Mouse (Mus musculus) liver, embryonic 14.5 days (tissue): ENCODE results near the gene Tmem80. TPM values are rescaled to one million over a fixed set of nuclear protein-coding genes. Genes with fewer than 3 reads are reported as not detected.

Experiments
- ATAC-seq: fragments of 200-750 bp; cut with Nextera tagmentation; 2 replicates; pipeline ENCODE4 v1.8.0; 2017; ENCODE audit warnings: moderate number of reproducible peaks, mild to moderate bottlenecking, moderate library complexity; ENCODE audit not compliant: insufficient read depth
- DNase-seq, 3 experiments: peaks; one replicate each; pipeline ENCODE4 v3.0.0-alpha.2; 2012 to 2013; ENCODE audit warnings: low read depth in 3 of 3, low spot score in 3 of 3
- H3K27ac ChIP-seq: fragments of 300-500 bp; sonication (generic); 2 replicates; pipeline ENCODE4 v1.5.1; 2014; ENCODE audit warnings: moderate library complexity, mild to moderate bottlenecking, control low read depth, inconsistent platforms
- H3K27me3 ChIP-seq: fragments of 300-500 bp; sonication (generic); 2 replicates; pipeline ENCODE4 v1.6.1; 2014; ENCODE audit warnings: mild to moderate bottlenecking, low read length, moderate library complexity; ENCODE audit not compliant: control insufficient read depth, insufficient read depth
- H3K36me3 ChIP-seq: fragments of 300-500 bp; sonication (generic); replicated peaks from 2 replicates; pipeline ENCODE4 v1.6.1; 2014; ENCODE audit warnings: low read depth; ENCODE audit not compliant: control insufficient read depth, insufficient read depth
- H3K4me1 ChIP-seq, 2 experiments: fragments of 200-500 bp in 1 of 2; fragments of 300-500 bp in 1 of 2; sonication (generic) in 1 of 2; replicated peaks; 2 replicates each; pipeline ENCODE4 v1.6.1; 2012 to 2014; ENCODE audit warnings: antibody characterized with exemption in 1 of 2, inconsistent platforms in 1 of 2, low read length in 1 of 2; ENCODE audit not compliant: control insufficient read depth in 2 of 2, insufficient read depth in 2 of 2
- H3K4me2 ChIP-seq: fragments of 300-500 bp; sonication (generic); 2 replicates; pipeline ENCODE4 v1.6.1; 2014; ENCODE audit warnings: low read depth, mild to moderate bottlenecking, control low read depth, moderate library complexity
- H3K4me3 ChIP-seq, 2 experiments: fragments of 200-500 bp in 1 of 2; fragments of 300-500 bp in 1 of 2; sonication (generic) in 1 of 2; 2 replicates each; pipeline ENCODE4 v1.5.1; 2012 to 2014; ENCODE audit warnings: low read depth in 2 of 2, low read length in 2 of 2, mild to moderate bottlenecking in 2 of 2, control low read depth in 1 of 2, inconsistent platforms in 1 of 2, moderate library complexity in 1 of 2; ENCODE audit not compliant: insufficient read depth in 1 of 2
- H3K9ac ChIP-seq: fragments of 300-500 bp; sonication (generic); replicated peaks from 2 replicates; pipeline ENCODE4 v1.6.1; 2014; ENCODE audit warnings: mild to moderate bottlenecking, control low read depth, moderate library complexity
- H3K9me3 ChIP-seq: fragments of 300-500 bp; sonication (generic); 2 replicates; pipeline ENCODE4 v1.6.1; 2016; ENCODE audit warnings: low read length, mixed read lengths; ENCODE audit not compliant: control insufficient read depth
- CTCF ChIP-seq: IDR thresholded peaks from 2 replicates; pipeline ENCODE4 v1.5.1; 2016; ENCODE audit warnings: antibody characterized with exemption, low read depth, control low read depth
- EP300 ChIP-seq: IDR thresholded peaks from 2 replicates; pipeline ENCODE4 v1.6.1; 2016; ENCODE audit warnings: antibody characterized with exemption, low read depth
- WGBS: fragments of 180-500 bp; shearing (Covaris S2); extraction: QIAGEN DNeasy Blood & Tissue Kit; methylation state at CpG from one replicate; pipeline ENCODE4 v1.1.7; 2014; ENCODE audit not compliant: insufficient replicate concordance; 5-methylcytosine and 5-hydroxymethylcytosine counted together
- polyA plus RNA-seq, 2 experiments: library from polyadenylated mRNA; depleted of rRNA in 1 of 2; stranded (reverse) in 1 of 2; unstranded in 1 of 2; fragments of >200 nt; fragmentation: Nextera tagmentation in 1 of 2; extraction: Ambion mirVana in 1 of 2; gene quantifications; 2 replicates each; pipeline versions ENCODE4 v1.2.1 to v1.2.3; 2012 to 2014

Tmem80 gene
- polyA plus RNA-seq, 2 experiments = 11.3 to 13.6 TPM

GRCm38 (mm10) chr7:141288042-141288441 lies 39.5 kb upstream of the Tmem80 start:
- no peak overlapping the region for H3K27ac ChIP-seq
- ATAC-seq (no peak), DNase-seq (no peak)
- H3K4me1 ChIP-seq = no peaks in the 10 kb centered on the region; a peak in 1 of 4 replicates
- H3K36me3 ChIP-seq = no peaks in the 10 kb centered on the region
- no peak overlapping the region for H3K4me3 ChIP-seq
- H3K27me3 ChIP-seq = peaks cover 32% of the 10 kb centered on the region
- WGBS = 61% methylated on average over 3 of the region's 3 CpGs
- H3K4me2 ChIP-seq = no peak overlapping the region
- no peaks in the 10 kb centered on the region for H3K9me3 ChIP-seq
- H3K9ac ChIP-seq = no peak overlapping the region
- TF ChIP-seq EP300 (no peak), CTCF (no peak)

DNA sequence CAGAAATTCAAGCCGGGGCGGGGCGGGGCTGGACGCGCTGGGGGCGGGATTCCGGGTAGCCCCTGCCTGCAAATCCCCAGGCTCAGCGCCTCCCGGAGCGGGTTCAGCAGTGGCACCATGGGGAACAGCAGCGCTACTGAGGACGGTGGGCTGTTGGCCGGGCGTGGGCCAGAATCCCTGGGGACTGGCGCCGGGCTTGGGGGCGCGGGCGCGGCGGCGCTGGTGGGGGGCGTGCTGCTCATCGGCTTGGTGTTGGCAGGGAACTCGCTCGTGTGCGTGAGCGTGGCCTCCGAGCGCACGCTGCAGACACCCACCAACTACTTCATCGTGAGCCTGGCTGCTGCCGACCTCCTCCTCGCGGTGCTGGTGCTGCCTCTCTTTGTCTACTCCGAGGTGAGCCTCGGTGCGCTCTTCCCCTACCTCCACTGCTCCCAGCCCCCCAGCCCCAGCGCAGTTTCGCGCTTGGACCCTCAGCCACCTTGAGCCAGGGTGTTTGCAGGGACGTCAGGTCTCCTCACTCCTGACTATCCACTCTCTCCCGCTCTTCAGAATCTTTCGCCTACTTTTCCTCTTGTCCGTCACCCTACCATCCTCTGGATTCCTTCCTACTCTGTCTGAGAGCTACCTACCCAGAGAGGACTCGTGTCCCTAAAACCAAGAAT lies 35.5 kb upstream of the Tmem80 start, which contains the start of gene Drd4:
TSS of gene Drd4 (plus strand) at position 86 of the 662 bp plus-strand sequence.
- no peak for TF ChIP-seq CTCF
- no peak for TF ChIP-seq EP300
- no peak for ATAC-seq

GRCm38 (mm10) chr7:141292583-141293388 lies 34.8 kb upstream of the Tmem80 start:
- H3K27me3 ChIP-seq = peaks cover 58% of the 10 kb centered on the region
- H3K9ac ChIP-seq = no peak overlapping the region
- no peak overlapping the region for H3K4me2 ChIP-seq
- no peak for ATAC-seq
- WGBS = 32% methylated on average over 15 of the region's 15 CpGs
- no peaks in the 10 kb centered on the region for H3K36me3 ChIP-seq
- H3K4me1 ChIP-seq = no peaks in the 10 kb centered on the region
- no peak overlapping the region for H3K4me3 ChIP-seq
- TF ChIP-seq CTCF = no peak
- H3K9me3 ChIP-seq = no peaks in the 10 kb centered on the region
- H3K27ac ChIP-seq = no peak overlapping the region
- DNase-seq = no peak

More for the DNA sequence above, 35.5 kb upstream of the Tmem80 start, which contains the start of gene Drd4:
- H3K9me3 ChIP-seq = no peaks in the 10 kb centered on the region
- H3K36me3 ChIP-seq = no peaks in the 10 kb centered on the region
- no peak within 1 kb of the TSS for H3K9ac ChIP-seq
- H3K4me1 ChIP-seq = no peaks in the 10 kb centered on the region
- peak within 1 kb of the TSS; percentile 11; the same call in 1 of the 2 replicates for H3K4me2 ChIP-seq
- 3% methylated on average over 46 of the region's 46 CpGs for WGBS
- no peak within 1 kb of the TSS for H3K27ac ChIP-seq
- no peak for DNase-seq
- no peak within 1 kb of the TSS for H3K4me3 ChIP-seq
- peaks cover 58% of the 10 kb centered on the region for H3K27me3 ChIP-seq

GRCm38 (mm10) chr7:141293852-141294471 lies 33.6 kb upstream of the Tmem80 start:
- H3K4me3 ChIP-seq = peak overlapping the region in 1 of 2 experiments; percentile 22; a peak in 1 of 4 replicates
- H3K9ac ChIP-seq = no peak overlapping the region
- no peaks in the 10 kb centered on the region for H3K9me3 ChIP-seq
- DNase-seq (no peak), ATAC-seq (no peak)
- no peak overlapping the region for H3K27ac ChIP-seq
- no peaks in the 10 kb centered on the region for H3K4me1 ChIP-seq
- H3K27me3 ChIP-seq = peaks cover 58% of the 10 kb centered on the region
- TF ChIP-seq EP300 (no peak), CTCF (no peak)
- H3K4me2 ChIP-seq = peak overlapping the region; percentile 13; the same call in 1 of the 2 replicates
- 2% methylated on average over 53 of the region's 53 CpGs for WGBS
- H3K36me3 ChIP-seq = no peaks in the 10 kb centered on the region

- TF ChIP-seq EP300 (no peak), CTCF (no peak)
- Histone ChIP-seq H3K27ac (no peak overlapping the region), H3K4me3 (no peak overlapping the region), H3K9ac (no peak overlapping the region), H3K36me3 (no peaks in the 10 kb centered on the region), H3K9me3 (no peaks in the 10 kb centered on the region), H3K4me2 (0 out of 2 replicates have a peak overlapping the region, but pooled peaks have one; percentile 13), H3K27me3 (peaks cover 58% of the 10 kb centered on the region), H3K4me1 (no peaks in the 10 kb centered on the region)
- DNase-seq (no peak), ATAC-seq (no peak)
- 7% methylated on average over 22 of the region's 22 CpGs for WGBS
Measured at GRCm38 (mm10) chr7:141294479-141294878, 33.1 kb upstream of the Tmem80 start.
